Mouse (Mus musculus) thymus, adult 2 months (tissue): ENCODE measurements around the gene Ush1g.

ENCODE experiments used
- CTCF ChIP-seq: fragments of 200-500 bp; IDR thresholded peaks from 2 replicates; pipeline ENCODE4 v1.5.1; 2012; ENCODE audit warnings: mild to moderate bottlenecking, control low read depth, low read length, moderate library complexity, borderline replicate concordance; ENCODE audit not compliant: control insufficient read depth, poor library complexity, insufficient read depth; ENCODE audit errors: extremely low read depth
- POLR2A ChIP-seq: fragments of 200-500 bp; IDR thresholded peaks from 2 replicates; pipeline ENCODE4 v1.6.1; 2012; ENCODE audit warnings: mild to moderate bottlenecking, low read length, control low read depth, moderate library complexity; ENCODE audit not compliant: control insufficient read depth, poor library complexity, insufficient read depth; ENCODE audit errors: extremely low read depth

GRCm38 (mm10) chr11:115321906-115322693 lies at the start of gene Ush1g:
- no peak for TF ChIP-seq POLR2A
- TF ChIP-seq CTCF = peak; percentile 88
